Mouse (Mus musculus) CH12.LX (cell line): ENCODE data around the gene Zfp296. TPM values are rescaled to one million over a fixed set of nuclear protein-coding genes. Genes with fewer than 3 reads are reported as not detected.
A peak's percentile ranks its signal among the peaks of the same experiment; 100 is the strongest.

Experiments
- DNase-seq: peaks from one replicate; pipeline ENCODE4 v3.0.0-alpha.2; 2013; ENCODE audit errors: extremely low read depth
- H3K27ac ChIP-seq: 2 replicates; pipeline ENCODE4 v1.5.1; 2012; ENCODE audit warnings: low read depth, mild to moderate bottlenecking, control low read depth, moderate library complexity; ENCODE audit not compliant: insufficient read depth
- H3K27me3 ChIP-seq: replicated peaks from 2 replicates; pipeline ENCODE3; 2012; ENCODE audit warnings: inconsistent platforms
- H3K36me3 ChIP-seq, 2 experiments: replicated peaks in 1 of 2; 2 replicates each; pipeline versions ENCODE3 to v1.6.1; 2012; ENCODE audit warnings: inconsistent platforms in 1 of 2, low read length in 1 of 2, mild to moderate bottlenecking in 1 of 2, mixed read lengths in 1 of 2, moderate library complexity in 1 of 2; ENCODE audit not compliant: control insufficient read depth in 1 of 2, insufficient read depth in 1 of 2
- H3K4me1 ChIP-seq, 2 experiments: 2 replicates each; pipeline ENCODE4 v1.6.1; 2012; ENCODE audit warnings: inconsistent platforms in 1 of 2, moderate library complexity in 1 of 2; ENCODE audit not compliant: insufficient read depth in 2 of 2, control insufficient read depth in 1 of 2
- H3K4me2 ChIP-seq: 2 replicates; pipeline ENCODE4 v1.6.1; 2012; ENCODE audit warnings: low read depth, mild to moderate bottlenecking, control low read depth; ENCODE audit not compliant: poor library complexity, insufficient read depth, severe bottlenecking
- H3K4me3 ChIP-seq, 3 experiments: fragments of 150-350 bp in 1 of 3; sonication (generic) in 1 of 3; replicated peaks in 1 of 3; 2 replicates each; pipeline versions ENCODE3 to v1.5.1; 2011 to 2012; ENCODE audit warnings: low read depth in 2 of 3, low read length in 2 of 3, mild to moderate bottlenecking in 2 of 3, moderate library complexity in 2 of 3, control low read depth in 1 of 3, improper control_type of control experiment in 1 of 3, inconsistent platforms in 1 of 3, mixed read lengths in 1 of 3; ENCODE audit not compliant: poor library complexity in 1 of 3
- H3K79me2 ChIP-seq: replicated peaks from 2 replicates; pipeline ENCODE4 v1.6.1; 2012; ENCODE audit warnings: mild to moderate bottlenecking, moderate library complexity; ENCODE audit not compliant: control insufficient read depth, poor library complexity, insufficient read depth, severe bottlenecking; ENCODE audit errors: extremely low read depth
- H3K9ac ChIP-seq: 2 replicates; pipeline ENCODE4 v1.6.1; 2012; ENCODE audit warnings: low read depth, mild to moderate bottlenecking, control low read depth, moderate library complexity; ENCODE audit not compliant: insufficient read depth
- H3K9me3 ChIP-seq: replicated peaks from 2 replicates; pipeline ENCODE3; 2012; ENCODE audit warnings: low read length, inconsistent platforms, mixed read lengths
- CHD1 ChIP-seq: IDR thresholded peaks from 2 replicates; pipeline ENCODE4 v1.6.1; 2012; ENCODE audit warnings: low read depth, low read length, improper control_type of control experiment, inconsistent platforms
- CHD2 ChIP-seq: IDR thresholded peaks from 2 replicates; pipeline ENCODE4 v1.6.1; 2011; ENCODE audit warnings: low read length, improper control_type of control experiment
- CTCF ChIP-seq, 2 experiments: IDR thresholded peaks in 1 of 2; conservative IDR thresholded peaks in 1 of 2; 2 replicates each; pipeline ENCODE4 v1.5.1; 2011 to 2012; ENCODE audit warnings: low read depth in 2 of 2, low read length in 2 of 2, improper control_type of control experiment in 1 of 2, inconsistent platforms in 1 of 2, mild to moderate bottlenecking in 1 of 2, moderate library complexity in 1 of 2
- E2F4 ChIP-seq: IDR thresholded peaks from 2 replicates; pipeline ENCODE4 v1.6.1; 2011; ENCODE audit warnings: low read depth, low read length, improper control_type of control experiment; ENCODE audit not compliant: insufficient replicate concordance
- ELF1 ChIP-seq: IDR thresholded peaks from 2 replicates; pipeline ENCODE4 v1.6.1; 2014; ENCODE audit warnings: low read depth, mild to moderate bottlenecking, inconsistent platforms, low read length, improper control_type of control experiment
- GABPA ChIP-seq: IDR thresholded peaks from 2 replicates; pipeline ENCODE4 v1.6.1; 2012; ENCODE audit warnings: low read depth, low read length, improper control_type of control experiment, inconsistent platforms; ENCODE audit not compliant: insufficient replicate concordance
- HCFC1 ChIP-seq: IDR thresholded peaks from 2 replicates; pipeline ENCODE4 v1.6.1; 2012; ENCODE audit warnings: low read depth, mild to moderate bottlenecking, inconsistent platforms, low read length, improper control_type of control experiment
- IRF4 ChIP-seq: IDR thresholded peaks from 2 replicates; pipeline ENCODE4 v1.6.1; 2014; ENCODE audit warnings: low read depth, mild to moderate bottlenecking, inconsistent platforms, low read length, improper control_type of control experiment
- JUN ChIP-seq: IDR thresholded peaks from 2 replicates; pipeline ENCODE4 v1.6.1; 2011; ENCODE audit warnings: low read depth, mild to moderate bottlenecking, low read length, improper control_type of control experiment, moderate library complexity; ENCODE audit not compliant: insufficient read depth
- KAT2A ChIP-seq: IDR thresholded peaks from 2 replicates; pipeline ENCODE4 v1.6.1; 2012; ENCODE audit warnings: low read length, improper control_type of control experiment, inconsistent platforms; ENCODE audit not compliant: insufficient replicate concordance
- MAFK ChIP-seq: IDR thresholded peaks from 2 replicates; pipeline ENCODE4 v1.6.1; 2011; ENCODE audit warnings: low read length, improper control_type of control experiment; ENCODE audit not compliant: insufficient replicate concordance
- MAX ChIP-seq: IDR thresholded peaks from 2 replicates; pipeline ENCODE4 v1.6.1; 2011; ENCODE audit warnings: low read length, improper control_type of control experiment
- MAZ ChIP-seq: IDR thresholded peaks from 2 replicates; pipeline ENCODE4 v1.6.1; 2012; ENCODE audit warnings: low read depth, mild to moderate bottlenecking, inconsistent platforms, low read length, improper control_type of control experiment, moderate library complexity
- MEF2A ChIP-seq: IDR thresholded peaks from 2 replicates; pipeline ENCODE4 v1.6.1; 2014; ENCODE audit warnings: low read depth, mild to moderate bottlenecking, inconsistent platforms, low read length, improper control_type of control experiment, borderline replicate concordance
- MXI1 ChIP-seq: IDR thresholded peaks from 2 replicates; pipeline ENCODE4 v1.6.1; 2011; ENCODE audit warnings: mild to moderate bottlenecking, low read depth, low read length, improper control_type of control experiment
- MYC ChIP-seq: IDR thresholded peaks from 2 replicates; pipeline ENCODE4 v1.6.1; 2011; ENCODE audit warnings: low read depth, mild to moderate bottlenecking, improper control_type of control experiment, low read length
- NELFE ChIP-seq: IDR thresholded peaks from 2 replicates; pipeline ENCODE4 v1.6.1; 2011; ENCODE audit warnings: low read depth, low read length, improper control_type of control experiment
- NRF1 ChIP-seq: IDR thresholded peaks from 2 replicates; pipeline ENCODE4 v1.6.1; 2014; ENCODE audit warnings: low read depth, mild to moderate bottlenecking, inconsistent platforms, low read length, improper control_type of control experiment, moderate library complexity
- POLR2AphosphoS2 ChIP-seq: IDR thresholded peaks from 2 replicates; pipeline ENCODE4 v1.6.1; 2011; ENCODE audit warnings: low read depth, low read length, improper control_type of control experiment
- RCOR1 ChIP-seq: conservative IDR thresholded peaks from 2 replicates; pipeline ENCODE4 v1.6.1; 2012; ENCODE audit warnings: low read depth, mild to moderate bottlenecking, inconsistent platforms, low read length, improper control_type of control experiment
- SIN3A ChIP-seq: IDR thresholded peaks from 2 replicates; pipeline ENCODE4 v1.6.1; 2012; ENCODE audit warnings: low read length, improper control_type of control experiment, inconsistent platforms
- SMC3 ChIP-seq: IDR thresholded peaks from 2 replicates; pipeline ENCODE4 v1.6.1; 2011; ENCODE audit warnings: low read depth, low read length, improper control_type of control experiment
- TCF12 ChIP-seq: IDR thresholded peaks from 2 replicates; pipeline ENCODE4 v1.6.1; 2014; ENCODE audit warnings: low read depth, mild to moderate bottlenecking, inconsistent platforms, low read length, improper control_type of control experiment
- USF1 ChIP-seq: IDR thresholded peaks from 2 replicates; pipeline ENCODE4 v1.6.1; 2014; ENCODE audit warnings: low read depth, mild to moderate bottlenecking, inconsistent platforms, low read length, improper control_type of control experiment
- USF2 ChIP-seq: conservative IDR thresholded peaks from 2 replicates; pipeline ENCODE4 v1.6.1; 2011; ENCODE audit warnings: low read depth, low read length, improper control_type of control experiment
- ZC3H11A ChIP-seq: IDR thresholded peaks from 2 replicates; pipeline ENCODE4 v1.6.1; 2012; ENCODE audit warnings: low read depth, mild to moderate bottlenecking, inconsistent platforms, low read length, improper control_type of control experiment
- ZNF384 ChIP-seq: IDR thresholded peaks from 2 replicates; pipeline ENCODE4 v1.6.1; 2012; ENCODE audit warnings: low read depth, low read length, improper control_type of control experiment, inconsistent platforms
- dilution Hi-C: fragments of 300-500 bp; cut with MboI; formaldehyde crosslinking; loops from 2 replicates; pipeline ENCODE4 v1.14.3; 2020; ENCODE audit warnings: low sequenced_read_pairs; ENCODE audit not compliant: extremely low pct_unique_long_range_greater_than_20kb, extremely low pct_ligation_motif_present
- in situ Hi-C: fragments of 300-500 bp; cut with MboI; formaldehyde crosslinking; loops from 3 replicates; pipeline ENCODE4 v1.14.3; 2019; ENCODE audit warnings: low sequenced_read_pairs, low pct_ligation_motif_present, low pct_unique_long_range_greater_than_20kb, mixed read lengths
- polyA plus RNA-seq: library from polyadenylated mRNA; unstranded; fragments of >175 nt; gene quantifications from 2 replicates; pipeline ENCODE4 v1.2.1, GENCODE M21; 2012; ENCODE audit warnings: low read depth; ENCODE audit not compliant: insufficient read length
- total RNA-seq, 2 experiments: library from RNA; depleted of rRNA; stranded (reverse); fragments of 300-350 nt in 1 of 2; fragments of >200 nt in 1 of 2; gene quantifications; 2 replicates each; pipeline ENCODE4 v1.2.3; 2012 to 2014

Gene Zfp296
- total and polyA plus RNA-seq, 3 experiments = 10.7 to 44.0 (median 30.0) TPM

GRCm38 (mm10) chr7:19572926-19573775, 3.9 kb upstream of the Zfp296 start (continued):
- TF ChIP-seq NELFE (peak; percentile 79), E2F4 (no peak), USF1 (no peak), ZNF384 (no peak), SMC3 (no peak), MEF2A (peak; percentile 77), MXI1 (peak; percentile 96), POLR2AphosphoS2 (peak; percentile 57; the same call in 1 of the 2 replicates), MAZ (peak; percentile 83), CTCF (conservative IDR thresholded peaks at IDR 0.05 in 1 of 2, IDR thresholded peaks at IDR 0.05 in 1 of 2; ENCODE audit: low read depth in 2 of 2, low read length in 2 of 2) (no peak; a peak in 1 of 4 replicates), ELF1 (peak; percentile 77), USF2 (no peak), TCF12 (peak; percentile 97), ZC3H11A (no peak), IRF4 (peak; percentile 83), MAX (peak; percentile 78), SIN3A (no peak; the same call in none of the 2 replicates), HCFC1 (peak; percentile 88), RCOR1 (no peak)

DNA sequence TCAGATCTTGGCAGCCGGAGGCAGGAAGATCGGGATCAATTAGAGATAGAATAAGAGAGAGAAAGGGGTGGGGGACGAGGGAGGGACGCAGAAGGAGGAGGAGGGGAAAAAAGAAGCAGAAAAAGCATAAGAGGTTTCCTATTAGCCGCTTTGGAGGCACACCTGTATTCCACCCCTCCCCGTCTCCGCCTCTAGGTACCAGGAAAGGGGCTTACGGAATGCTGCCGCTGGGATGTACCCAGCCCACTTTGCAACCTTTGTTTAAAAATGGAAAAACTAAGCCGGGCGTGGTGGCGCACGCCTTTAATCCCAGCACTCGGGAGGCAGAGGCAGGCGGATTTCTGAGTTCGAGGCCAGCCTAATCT, 3.3 kb upstream of the Zfp296 start:
- Histone ChIP-seq H3K4me3 (peak overlapping the region; percentile 48 to 73 (median 65)), H3K9me3 (no peaks in the 10 kb centered on the region), H3K36me3 (peaks cover 20 to 30% of the 10 kb centered on the region in 2 experiments), H3K27me3 (no peaks in the 10 kb centered on the region), H3K9ac (peak overlapping the region; percentile 76; the same call in 1 of the 2 replicates), H3K79me2 (peaks cover 42% of the 10 kb centered on the region), H3K4me2 (peak overlapping the region; percentile 62), H3K4me1 (peaks cover 8 to 56% of the 10 kb centered on the region in 2 experiments), H3K27ac (peak overlapping the region; percentile 77; the same call in 1 of the 2 replicates)
- in situ Hi-C loops = loop anchor here (10.0 to 25.0 kb wide), 2 partner anchors 69 to 161 kb away; partner anchors contain the start of genes Bloc1s3, Ckm, Klc3 and Trappc6a
- dilution Hi-C loops = no loop called here
- DNase-seq = no peak
- TF ChIP-seq CHD2 = no peak
- TF ChIP-seq CHD1 = no peak
- TF ChIP-seq JUN = no peak
- no peak for TF ChIP-seq KAT2A
- no peak for TF ChIP-seq NRF1
- no peak for TF ChIP-seq E2F4
- TF ChIP-seq MYC = no peak
- TF ChIP-seq MAZ = no peak
- no peak for TF ChIP-seq HCFC1
- no peak for TF ChIP-seq GABPA
- TF ChIP-seq MAFK = no peak
- no peak for TF ChIP-seq USF2
- no peak for TF ChIP-seq CTCF (conservative IDR thresholded peaks at IDR 0.05 in 1 of 2, IDR thresholded peaks at IDR 0.05 in 1 of 2; ENCODE audit: low read depth in 2 of 2, low read length in 2 of 2)
- TF ChIP-seq RCOR1 = no peak
- TF ChIP-seq ELF1 = no peak
- no peak for TF ChIP-seq NELFE
